Mouse (Mus musculus) limb, embryonic 11.5 days (tissue): Measurements from ENCODE around the gene Jph3. TPM values are rescaled to one million over a fixed set of nuclear protein-coding genes. Genes with fewer than 3 reads are reported as not detected.

Experiments
- ATAC-seq: fragments of 200-750 bp; cut with Nextera tagmentation; 2 replicates; pipeline ENCODE4 v1.8.0; 2017; ENCODE audit warnings: low read depth; ENCODE audit not compliant: insufficient number of reproducible peaks, low FRiP score, low TSS enrichment
- DNase-seq: peaks from one replicate; pipeline ENCODE4 v3.0.0-alpha.2; 2015; ENCODE audit warnings: low spot score
- H3K27ac ChIP-seq: fragments of 300-500 bp; sonication (generic); replicated peaks from 2 replicates; pipeline ENCODE4 v1.5.1; 2014; ENCODE audit warnings: low read depth, mild to moderate bottlenecking, low read length
- H3K27me3 ChIP-seq: fragments of 300-500 bp; sonication (generic); 2 replicates; pipeline ENCODE4 v1.6.1; 2014; ENCODE audit warnings: mild to moderate bottlenecking, low read length, mixed read lengths; ENCODE audit not compliant: control insufficient read depth, insufficient read depth
- H3K36me3 ChIP-seq: fragments of 300-500 bp; sonication (generic); 2 replicates; pipeline ENCODE4 v1.6.1; 2014; ENCODE audit warnings: mild to moderate bottlenecking, low read length, moderate library complexity, mixed read lengths; ENCODE audit not compliant: control insufficient read depth, insufficient read depth
- H3K4me1 ChIP-seq: fragments of 300-500 bp; sonication (generic); 2 replicates; pipeline ENCODE4 v1.6.1; 2014; ENCODE audit warnings: low read length, mixed read lengths; ENCODE audit not compliant: control insufficient read depth, insufficient read depth
- H3K4me2 ChIP-seq: fragments of 300-500 bp; sonication (generic); 2 replicates; pipeline ENCODE4 v1.6.1; 2014; ENCODE audit warnings: low read depth, mild to moderate bottlenecking, moderate library complexity; ENCODE audit not compliant: severe bottlenecking
- H3K4me3 ChIP-seq: fragments of 300-500 bp; sonication (generic); 2 replicates; pipeline ENCODE4 v1.5.1; 2014; ENCODE audit warnings: low read depth, low read length
- H3K9ac ChIP-seq: fragments of 300-500 bp; sonication (generic); 2 replicates; pipeline ENCODE4 v1.6.1; 2014; ENCODE audit warnings: mild to moderate bottlenecking, low read length
- H3K9me3 ChIP-seq: fragments of 300-500 bp; sonication (generic); 2 replicates; pipeline ENCODE4 v1.6.1; 2016; ENCODE audit warnings: low read length; ENCODE audit not compliant: control insufficient read depth
- WGBS: fragments of 180-500 bp; shearing (Covaris S2); extraction: QIAGEN DNeasy Blood & Tissue Kit; methylation state at CpG from one replicate; pipeline ENCODE4 v1.1.7; 2014; 5-methylcytosine and 5-hydroxymethylcytosine counted together
- polyA plus RNA-seq: library from polyadenylated mRNA; unstranded; fragments of >200 nt; fragmentation: Nextera tagmentation; extraction: Ambion mirVana; gene quantifications from 2 replicates; pipeline ENCODE4 v1.2.1, GENCODE M21; 2014

Jph3 gene
- polyA plus RNA-seq, 1 experiment from 2014 or later, result 0.73 TPM

- H3K27ac ChIP-seq, result no peak overlapping the region
- 0 out of 2 replicates have a peak, but pooled peaks cover 3% of the 10 kb centered on the region for H3K4me1 ChIP-seq
- ATAC-seq, result no peak
- 42% methylated on average over 19 of the region's 19 CpGs for WGBS
- no peaks in the 10 kb centered on the region for H3K27me3 ChIP-seq
- no peak for DNase-seq
- H3K9me3 ChIP-seq, result no peaks in the 10 kb centered on the region
- no peak overlapping the region for H3K4me3 ChIP-seq
- H3K36me3 ChIP-seq, result no peaks in the 10 kb centered on the region
- no peak overlapping the region for H3K9ac ChIP-seq
- no peak overlapping the region for H3K4me2 ChIP-seq
These were observed 41.7 kb downstream of the Jph3 start for GRCm38 (mm10) chr8:121770845-121771752.

GRCm38 (mm10) chr8:121773876-121774275 is 44.5 kb downstream of the Jph3 start:
- 91% methylated on average over 12 of the region's 12 CpGs for WGBS

GRCm38 (mm10) chr8:121782493-121782892 is 53.1 kb downstream of the Jph3 start:
- H3K4me2 ChIP-seq, result no peak overlapping the region
- ATAC-seq (no peak), DNase-seq (no peak)
- no peak overlapping the region for H3K4me3 ChIP-seq
- 81% methylated on average over 5 of the region's 5 CpGs for WGBS
- no peaks in the 10 kb centered on the region for H3K36me3 ChIP-seq
- no peak overlapping the region; the same call in 1 of the 2 replicates for H3K9ac ChIP-seq
- H3K27ac ChIP-seq, result no peak overlapping the region
- no peaks in the 10 kb centered on the region for H3K27me3 ChIP-seq
- no peaks in the 10 kb centered on the region for H3K9me3 ChIP-seq
- no peaks in the 10 kb centered on the region for H3K4me1 ChIP-seq

More at GRCm38 (mm10) chr8:121773876-121774275, 44.5 kb downstream of the Jph3 start:
- H3K36me3 ChIP-seq, result no peaks in the 10 kb centered on the region
- no peak overlapping the region for H3K4me3 ChIP-seq
- no peaks in the 10 kb centered on the region for H3K9me3 ChIP-seq
- H3K4me1 ChIP-seq, result 0 out of 2 replicates have a peak, but pooled peaks cover 3% of the 10 kb centered on the region
- H3K27ac ChIP-seq, result no peak overlapping the region
- no peaks in the 10 kb centered on the region for H3K27me3 ChIP-seq
- no peak for DNase-seq
- ATAC-seq, result no peak
- H3K4me2 ChIP-seq, result no peak overlapping the region
- no peak overlapping the region for H3K9ac ChIP-seq

GRCm38 (mm10) chr8:121786542-121786941 is 57.1 kb downstream of the Jph3 start:
- 70% methylated on average over 10 of the region's 10 CpGs for WGBS
- no peak overlapping the region for H3K4me2 ChIP-seq
- H3K4me3 ChIP-seq, result no peak overlapping the region
- no peak overlapping the region for H3K27ac ChIP-seq
- no peaks in the 10 kb centered on the region for H3K9me3 ChIP-seq
- H3K36me3 ChIP-seq, result no peaks in the 10 kb centered on the region
- DNase-seq (no peak), ATAC-seq (no peak)
- H3K27me3 ChIP-seq, result no peaks in the 10 kb centered on the region
- H3K4me1 ChIP-seq, result no peaks in the 10 kb centered on the region
- no peak overlapping the region for H3K9ac ChIP-seq

- DNase-seq (no peak), ATAC-seq (no peak)
- no peak overlapping the region for H3K4me2 ChIP-seq
- no peak overlapping the region for H3K27ac ChIP-seq
- no peaks in the 10 kb centered on the region for H3K27me3 ChIP-seq
- H3K36me3 ChIP-seq, result no peaks in the 10 kb centered on the region
- 92% methylated on average over 8 of the region's 8 CpGs for WGBS
- H3K4me3 ChIP-seq, result no peak overlapping the region
- no peak overlapping the region for H3K9ac ChIP-seq
- no peaks in the 10 kb centered on the region for H3K4me1 ChIP-seq
- no peaks in the 10 kb centered on the region for H3K9me3 ChIP-seq
These were observed 59.4 kb downstream of the Jph3 start for GRCm38 (mm10) chr8:121788786-121789185.

GRCm38 (mm10) chr8:121792159-121792558 is 62.7 kb downstream of the Jph3 start:
- Histone ChIP-seq H3K4me3 (no peak overlapping the region), H3K9me3 (no peaks in the 10 kb centered on the region), H3K27me3 (no peaks in the 10 kb centered on the region), H3K9ac (no peak overlapping the region), H3K4me1 (no peaks in the 10 kb centered on the region), H3K4me2 (no peak overlapping the region), H3K27ac (no peak overlapping the region), H3K36me3 (peaks cover 8% of the 10 kb centered on the region; the same call in 1 of the 2 replicates)
- 82% methylated on average over 7 of the region's 7 CpGs for WGBS
- DNase-seq (no peak), ATAC-seq (no peak)

GRCm38 (mm10) chr8:121792627-121793026 is 63.2 kb downstream of the Jph3 start:
- no peak overlapping the region for H3K27ac ChIP-seq
- no peak overlapping the region for H3K4me2 ChIP-seq
- no peak overlapping the region for H3K9ac ChIP-seq
- H3K9me3 ChIP-seq, result no peaks in the 10 kb centered on the region
- no peak overlapping the region for H3K4me3 ChIP-seq
- H3K36me3 ChIP-seq, result peaks cover 8% of the 10 kb centered on the region; the same call in 1 of the 2 replicates
- no peaks in the 10 kb centered on the region for H3K27me3 ChIP-seq
- DNase-seq (no peak), ATAC-seq (no peak)
- WGBS, result 85% methylated on average over 4 of the region's 4 CpGs
- no peaks in the 10 kb centered on the region for H3K4me1 ChIP-seq

GRCm38 (mm10) chr8:121794151-121794550 is 64.7 kb downstream of the Jph3 start:
- no peaks in the 10 kb centered on the region for H3K9me3 ChIP-seq
- no peaks in the 10 kb centered on the region for H3K4me1 ChIP-seq
- 35% methylated on average over 3 of the region's 3 CpGs for WGBS
- no peak overlapping the region for H3K9ac ChIP-seq
- no peak overlapping the region for H3K4me3 ChIP-seq
- DNase-seq (no peak), ATAC-seq (no peak)
- H3K36me3 ChIP-seq, result peaks cover 11% of the 10 kb centered on the region; the same call in 1 of the 2 replicates
- no peaks in the 10 kb centered on the region for H3K27me3 ChIP-seq
- no peak overlapping the region for H3K27ac ChIP-seq
- H3K4me2 ChIP-seq, result no peak overlapping the region
